Mouse (Mus musculus) hindbrain, embryonic 12.5 days (tissue): ENCODE measurements around the gene Gm20388. TPM values are rescaled to one million over a fixed set of nuclear protein-coding genes. Genes with fewer than 3 reads are reported as not detected.

ENCODE experiments used
- ATAC-seq: fragments of 200-750 bp; cut with Nextera tagmentation; 2 replicates; pipeline ENCODE4 v1.8.0; 2017; ENCODE audit warnings: moderate TSS enrichment; ENCODE audit not compliant: low FRiP score
- H3K27ac ChIP-seq: fragments of 300-500 bp; sonication (generic); 2 replicates; pipeline ENCODE4 v1.5.1; 2016; ENCODE audit warnings: mild to moderate bottlenecking
- H3K27me3 ChIP-seq: fragments of 300-500 bp; sonication (generic); 2 replicates; pipeline ENCODE4 v1.6.1; 2016; ENCODE audit warnings: mild to moderate bottlenecking
- H3K36me3 ChIP-seq: fragments of 300-500 bp; sonication (generic); 2 replicates; pipeline ENCODE4 v1.6.1; 2016; ENCODE audit warnings: mild to moderate bottlenecking
- H3K4me1 ChIP-seq: fragments of 300-500 bp; sonication (generic); 2 replicates; pipeline ENCODE4 v1.6.1; 2016
- H3K4me2 ChIP-seq: fragments of 300-500 bp; sonication (generic); replicated peaks from 2 replicates; pipeline ENCODE4 v1.6.1; 2016; ENCODE audit warnings: mild to moderate bottlenecking
- H3K4me3 ChIP-seq: fragments of 300-500 bp; sonication (generic); 2 replicates; pipeline ENCODE4 v1.5.1; 2016; ENCODE audit warnings: mild to moderate bottlenecking
- H3K9ac ChIP-seq: fragments of 300-500 bp; sonication (generic); 2 replicates; pipeline ENCODE4 v1.6.1; 2016; ENCODE audit warnings: mild to moderate bottlenecking, moderate library complexity
- H3K9me3 ChIP-seq: fragments of 300-500 bp; sonication (generic); replicated peaks from 2 replicates; pipeline ENCODE4 v1.6.1; 2016; ENCODE audit warnings: mild to moderate bottlenecking
- WGBS: fragments of 180-500 bp; shearing (Covaris S2); methylation state at CpG from one replicate; pipeline ENCODE4 v1.1.7; 2016; 5-methylcytosine and 5-hydroxymethylcytosine counted together
- polyA plus RNA-seq: library from polyadenylated mRNA; unstranded; fragments of >200 nt; fragmentation: Nextera tagmentation; extraction: Ambion mirVana; gene quantifications from 2 replicates; pipeline ENCODE4 v1.2.1, GENCODE M21; 2016

Gene Gm20388
- polyA plus RNA-seq, 1 experiment from 2014 or later: not detected

DNA sequence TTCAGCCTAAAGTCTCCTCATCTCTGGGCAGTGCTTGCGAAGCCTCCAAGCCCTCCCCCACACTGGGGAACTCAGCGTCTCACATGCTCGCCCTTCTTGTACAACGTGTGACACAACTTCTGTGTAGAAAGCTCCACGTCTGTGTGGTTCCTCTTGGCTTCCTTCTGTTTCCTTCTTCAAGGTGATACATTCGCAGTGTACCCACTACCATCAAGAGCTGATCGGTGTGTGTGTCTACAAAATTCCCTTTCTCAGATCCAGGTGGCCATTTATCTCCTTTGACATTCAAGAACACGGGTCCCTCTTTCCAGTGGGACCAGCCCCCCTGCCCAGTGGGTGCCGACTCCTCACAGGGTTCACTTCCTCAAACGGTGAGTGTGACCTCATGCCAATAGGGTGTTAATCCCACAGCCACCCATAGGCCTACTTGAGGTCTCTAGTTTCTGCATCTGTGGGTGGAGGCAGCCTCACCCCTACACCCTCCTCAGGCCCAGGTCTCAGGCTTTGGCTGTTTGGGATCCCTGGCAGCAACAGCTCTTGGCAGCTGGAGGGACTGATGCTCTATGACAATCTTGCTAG is 2519.5 kb downstream of the Gm20388 start:
- 82% methylated on average over 10 of the region's 10 CpGs for WGBS
- Histone ChIP-seq H3K4me3 (no peak overlapping the region), H3K9me3 (no peaks in the 10 kb centered on the region), H3K27ac (no peak overlapping the region), H3K4me1 (peaks cover 15% of the 10 kb centered on the region), H3K4me2 (no peak overlapping the region), H3K36me3 (peaks cover 15% of the 10 kb centered on the region), H3K27me3 (no peaks in the 10 kb centered on the region), H3K9ac (no peak overlapping the region)
- ATAC-seq: no peak

GRCm38 (mm10) chr8:122430646-122431045 is 2520.0 kb downstream of the Gm20388 start:
- Histone ChIP-seq H3K4me2 (no peak overlapping the region), H3K9me3 (0 out of 2 replicates have a peak, but pooled peaks cover 4% of the 10 kb centered on the region), H3K36me3 (peaks cover 19% of the 10 kb centered on the region), H3K27me3 (no peaks in the 10 kb centered on the region), H3K9ac (no peak overlapping the region), H3K4me3 (no peak overlapping the region), H3K27ac (no peak overlapping the region), H3K4me1 (peaks cover 15% of the 10 kb centered on the region)
- 71% methylated on average over 3 of the region's 3 CpGs for WGBS
- ATAC-seq: no peak

DNA sequence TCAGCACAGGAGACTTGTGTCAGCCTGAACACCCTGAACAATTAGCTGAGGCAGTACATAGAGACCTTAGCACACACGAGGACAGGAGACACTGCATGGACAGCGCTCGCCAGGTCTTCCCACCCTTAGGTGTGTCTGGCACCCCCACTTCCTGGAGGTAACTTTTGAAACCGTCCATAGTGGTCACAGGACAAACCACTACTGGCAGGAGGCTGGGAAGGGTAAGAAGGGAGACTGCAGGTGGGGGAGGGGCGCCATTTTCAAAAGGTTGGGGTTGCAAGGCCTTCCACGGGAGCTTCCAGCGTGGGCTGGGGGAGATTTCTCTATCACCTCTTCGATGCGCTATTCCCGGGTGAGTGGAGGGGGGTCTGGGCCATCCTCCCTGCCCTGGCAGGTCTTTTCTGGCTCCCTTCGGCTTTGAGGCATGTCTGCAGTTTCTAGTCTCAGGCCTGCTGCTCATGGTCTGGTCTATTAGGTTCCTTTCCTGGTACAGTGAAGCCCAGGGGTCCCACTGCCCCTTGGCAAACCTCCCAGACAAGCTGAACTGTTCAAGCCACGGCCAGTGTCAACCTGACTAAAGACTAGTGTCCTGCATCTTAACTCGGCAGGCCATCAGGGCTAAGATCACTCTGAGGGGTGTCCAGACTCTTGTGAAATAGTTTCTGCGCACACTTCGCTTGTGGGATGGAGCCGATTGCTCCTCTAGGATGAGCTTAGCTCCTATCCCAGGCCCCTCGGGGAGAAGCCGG is 2521.2 kb downstream of the Gm20388 start:
- Histone ChIP-seq H3K36me3 (peaks cover 32% of the 10 kb centered on the region), H3K4me3 (peak overlapping the region; percentile 39), H3K9ac (peak overlapping the region; percentile 50), H3K4me2 (peak overlapping the region; percentile 74), H3K27me3 (no peaks in the 10 kb centered on the region), H3K4me1 (peaks cover 15% of the 10 kb centered on the region), H3K9me3 (0 out of 2 replicates have a peak, but pooled peaks cover 4% of the 10 kb centered on the region), H3K27ac (no peak overlapping the region; the same call in 1 of the 2 replicates)
- 34% methylated on average over 18 of the region's 18 CpGs for WGBS
- ATAC-seq: no peak

DNA sequence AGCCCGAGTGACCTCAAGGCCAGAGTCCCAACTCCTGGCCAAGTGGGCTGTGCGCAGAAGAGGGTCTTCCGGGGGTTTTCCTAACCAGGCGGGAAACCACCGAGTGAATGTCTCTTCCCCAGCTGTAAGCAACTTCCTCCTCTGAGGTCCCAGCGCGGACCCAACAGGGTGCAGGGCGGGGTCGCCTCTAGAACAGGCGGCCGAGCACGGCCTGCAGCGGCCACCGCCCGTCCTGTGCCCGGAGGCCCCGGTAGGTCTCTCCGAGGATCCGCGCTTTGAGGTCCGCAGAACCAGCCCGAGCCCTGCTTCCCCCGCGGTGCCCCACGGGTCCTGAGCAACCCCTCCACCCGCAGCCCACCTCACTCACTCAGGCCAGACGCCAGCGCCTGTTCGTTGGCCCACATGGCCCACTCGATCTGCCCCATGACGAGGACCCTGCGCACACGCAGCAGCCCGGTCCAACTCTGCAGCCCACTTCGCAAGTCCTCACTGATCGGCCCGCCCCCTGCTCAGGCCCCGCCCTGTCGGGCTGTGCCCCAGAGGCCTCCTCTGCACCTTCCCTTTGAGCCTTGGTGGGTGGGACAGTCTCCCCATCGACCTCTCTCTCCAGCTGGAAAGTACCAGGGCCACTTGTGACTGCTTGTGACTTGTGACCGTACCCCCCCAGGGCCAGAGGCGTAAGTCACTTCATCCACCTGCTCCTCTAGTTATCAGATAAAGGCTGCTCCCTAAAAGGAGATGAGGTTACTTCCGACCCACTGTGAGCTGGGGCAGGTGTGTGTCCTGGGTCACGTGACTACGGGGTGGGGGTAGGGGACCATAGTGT is 2522.0 kb downstream of the Gm20388 start, which contains the start of gene Cyba:
Gene Cyba (minus strand): TSS at position 488 of the 826 bp plus-strand sequence.
- 6% methylated on average over 42 of the region's 45 CpGs for WGBS
- peak within 1 kb of the TSS; percentile 50 for H3K9ac ChIP-seq
- no peak within 1 kb of the TSS; the same call in 1 of the 2 replicates for H3K27ac ChIP-seq

DNA sequence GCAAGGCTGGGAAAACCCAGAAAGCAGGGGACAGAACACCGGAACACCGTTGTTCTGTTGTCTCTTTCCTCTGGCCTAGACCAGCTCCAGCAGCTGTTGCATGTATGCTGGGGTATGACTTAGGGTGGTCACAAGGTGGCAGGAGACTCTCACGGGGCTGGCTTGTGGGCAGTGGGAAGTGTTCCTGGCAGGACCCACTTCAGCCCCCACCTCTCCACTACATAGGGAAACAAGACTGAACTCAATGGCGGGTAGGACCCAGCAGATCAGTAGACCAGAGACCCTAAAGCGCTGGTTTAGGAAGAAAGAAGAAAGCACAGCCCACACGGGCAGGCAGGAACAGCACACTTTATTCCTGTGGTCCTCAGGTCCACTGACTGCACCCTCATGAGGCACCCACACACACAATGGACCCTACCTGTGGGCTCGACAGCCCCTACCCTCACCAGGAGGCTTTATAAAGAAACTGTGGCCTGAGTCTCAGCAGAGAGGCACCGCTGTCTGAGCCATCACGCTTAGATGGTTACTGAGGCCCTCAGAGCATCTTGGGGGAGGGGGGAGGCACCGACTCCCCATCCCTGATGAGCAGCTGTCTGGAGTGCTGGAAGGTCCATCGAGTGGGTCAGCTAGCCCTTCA is 2522.7 kb downstream of the Gm20388 start:
- H3K27me3 ChIP-seq: no peaks in the 10 kb centered on the region
- peaks cover 47% of the 10 kb centered on the region for H3K36me3 ChIP-seq
- peaks cover 15% of the 10 kb centered on the region for H3K4me1 ChIP-seq
- H3K4me2 ChIP-seq: no peak overlapping the region
- H3K4me3 ChIP-seq: no peak overlapping the region
- 0 out of 2 replicates have a peak, but pooled peaks cover 4% of the 10 kb centered on the region for H3K9me3 ChIP-seq
- 67% methylated on average over 11 of the region's 11 CpGs for WGBS
- 0 out of 2 replicates have a peak overlapping the region, but pooled peaks have one; percentile 14 for H3K9ac ChIP-seq
- no peak overlapping the region for H3K27ac ChIP-seq
- 0 out of 2 replicates have a peak, but pooled peaks have one; percentile 18 for ATAC-seq

More for the DNA sequence above, 2522.0 kb downstream of the Gm20388 start, which contains the start of gene Cyba:
- Histone ChIP-seq H3K27me3 (no peaks in the 10 kb centered on the region), H3K4me3 (peak within 1 kb of the TSS; percentile 39), H3K4me1 (peaks cover 15% of the 10 kb centered on the region), H3K9me3 (0 out of 2 replicates have a peak, but pooled peaks cover 4% of the 10 kb centered on the region), H3K4me2 (peak within 1 kb of the TSS; percentile 74), H3K36me3 (peaks cover 40% of the 10 kb centered on the region)
- ATAC-seq: peak; percentile 69

- H3K27me3 ChIP-seq: no peaks in the 10 kb centered on the region
- no peak overlapping the region for H3K27ac ChIP-seq
- H3K4me1 ChIP-seq: peaks cover 15% of the 10 kb centered on the region
- peaks cover 61% of the 10 kb centered on the region for H3K36me3 ChIP-seq
- no peak overlapping the region for H3K9ac ChIP-seq
- WGBS: 90% methylated on average over 6 of the region's 6 CpGs
- no peak overlapping the region for H3K4me3 ChIP-seq
- H3K9me3 ChIP-seq: 0 out of 2 replicates have a peak, but pooled peaks cover 4% of the 10 kb centered on the region
- H3K4me2 ChIP-seq: no peak overlapping the region
- ATAC-seq: no peak
Measured at GRCm38 (mm10) chr8:122435375-122435774, 2524.7 kb downstream of the Gm20388 start.

GRCm38 (mm10) chr8:122436146-122436545 is 2525.5 kb downstream of the Gm20388 start:
- Histone ChIP-seq H3K4me1 (peaks cover 15% of the 10 kb centered on the region), H3K27ac (no peak overlapping the region), H3K27me3 (no peaks in the 10 kb centered on the region), H3K9me3 (0 out of 2 replicates have a peak, but pooled peaks cover 4% of the 10 kb centered on the region), H3K4me2 (no peak overlapping the region), H3K4me3 (no peak overlapping the region), H3K9ac (no peak overlapping the region), H3K36me3 (peaks cover 61% of the 10 kb centered on the region)
- no peak for ATAC-seq
- 96% methylated on average over 9 of the region's 9 CpGs for WGBS

DNA sequence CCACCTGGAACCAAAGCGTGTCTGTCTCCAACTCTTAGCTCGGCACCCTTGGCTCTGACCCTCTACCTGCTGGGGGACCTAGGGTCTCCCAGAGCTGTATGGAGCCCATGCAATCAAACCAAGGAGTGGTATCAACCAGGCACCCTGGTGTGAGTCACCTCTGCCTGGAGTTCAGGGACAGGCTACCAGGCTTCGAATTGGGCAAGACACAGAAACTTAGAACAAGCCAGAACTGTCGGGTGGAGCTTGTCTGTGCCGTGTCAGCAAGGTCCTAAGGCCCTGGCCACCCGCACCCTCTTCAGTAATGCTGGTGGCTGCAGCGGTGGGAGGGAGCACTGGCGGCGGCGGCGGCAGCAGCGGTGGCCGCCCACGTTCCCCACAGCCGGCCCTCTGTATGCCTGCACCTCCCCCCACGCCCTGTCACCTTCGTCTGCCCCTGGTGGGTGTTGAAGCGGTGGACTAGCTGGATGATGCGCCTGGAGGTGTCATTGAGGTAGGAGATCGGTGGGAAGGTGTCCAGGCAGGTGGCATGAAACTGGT is 2526.0 kb downstream of the Gm20388 start:
- 83% methylated on average over 20 of the region's 20 CpGs for WGBS

DNA sequence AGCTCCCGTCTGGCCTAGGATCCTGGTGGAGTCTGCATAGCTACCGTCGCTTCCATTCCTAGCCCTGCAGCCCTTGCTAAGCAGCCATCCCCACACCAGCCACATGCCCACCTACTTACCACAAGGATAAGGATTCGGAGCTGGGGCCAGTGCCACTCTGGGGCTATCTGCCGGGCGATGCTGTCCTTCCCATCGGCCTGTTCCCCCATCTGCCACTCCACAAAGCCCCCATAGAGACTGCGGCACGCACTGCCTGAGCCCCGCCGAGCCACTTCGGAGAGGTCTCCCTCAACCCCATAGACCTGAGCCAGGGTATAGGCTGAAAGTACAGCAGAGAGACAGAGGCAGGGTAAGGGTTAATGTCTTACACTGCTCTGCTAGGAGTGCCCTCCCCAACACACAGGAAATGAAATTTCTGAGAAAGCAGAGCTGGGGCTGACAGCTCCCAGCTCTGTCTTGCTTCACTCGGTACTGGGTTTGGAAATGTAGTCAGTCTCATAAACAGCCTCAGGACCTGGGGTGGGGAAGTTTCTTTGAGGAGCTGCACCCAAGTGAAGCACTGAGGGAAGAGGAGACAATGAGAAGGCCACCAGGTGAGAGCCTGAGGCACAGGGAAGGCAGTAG is 2527.2 kb downstream of the Gm20388 start:
- ATAC-seq: no peak
- Histone ChIP-seq H3K4me2 (no peak overlapping the region), H3K4me1 (peaks cover 18% of the 10 kb centered on the region), H3K9ac (0 out of 2 replicates have a peak overlapping the region, but pooled peaks have one; percentile 38), H3K27me3 (no peaks in the 10 kb centered on the region), H3K36me3 (peaks cover 61% of the 10 kb centered on the region), H3K27ac (no peak overlapping the region), H3K9me3 (0 out of 2 replicates have a peak, but pooled peaks cover 4% of the 10 kb centered on the region), H3K4me3 (no peak overlapping the region)
- WGBS: 88% methylated on average over 13 of the region's 13 CpGs

More for the DNA sequence above, 2526.0 kb downstream of the Gm20388 start:
- H3K27ac ChIP-seq: no peak overlapping the region
- H3K27me3 ChIP-seq: no peaks in the 10 kb centered on the region
- peaks cover 61% of the 10 kb centered on the region for H3K36me3 ChIP-seq
- no peak for ATAC-seq
- H3K4me3 ChIP-seq: no peak overlapping the region
- no peak overlapping the region for H3K4me2 ChIP-seq
- H3K4me1 ChIP-seq: peaks cover 17% of the 10 kb centered on the region
- H3K9me3 ChIP-seq: 0 out of 2 replicates have a peak, but pooled peaks cover 4% of the 10 kb centered on the region
- no peak overlapping the region for H3K9ac ChIP-seq

- Histone ChIP-seq H3K4me1 (peaks cover 16% of the 10 kb centered on the region), H3K4me3 (no peak overlapping the region), H3K36me3 (peaks cover 51% of the 10 kb centered on the region), H3K9ac (no peak overlapping the region), H3K27ac (no peak overlapping the region), H3K4me2 (no peak overlapping the region), H3K9me3 (0 out of 2 replicates have a peak, but pooled peaks cover 4% of the 10 kb centered on the region), H3K27me3 (no peaks in the 10 kb centered on the region)
- 96% methylated on average over 16 of the region's 16 CpGs for WGBS
- ATAC-seq: no peak
Measured at GRCm38 (mm10) chr8:122439336-122439735, 2528.7 kb downstream of the Gm20388 start.

- peaks cover 34% of the 10 kb centered on the region for H3K36me3 ChIP-seq
- ATAC-seq: no peak
- H3K27ac ChIP-seq: no peak overlapping the region
- H3K4me1 ChIP-seq: peaks cover 32% of the 10 kb centered on the region
- no peak overlapping the region for H3K4me2 ChIP-seq
- WGBS: 91% methylated on average over 1 of the region's 1 CpGs
- H3K27me3 ChIP-seq: no peaks in the 10 kb centered on the region
- no peak overlapping the region for H3K4me3 ChIP-seq
- H3K9ac ChIP-seq: no peak overlapping the region
- H3K9me3 ChIP-seq: no peaks in the 10 kb centered on the region
Measured at GRCm38 (mm10) chr8:122441326-122441725, 2530.7 kb downstream of the Gm20388 start.
